Comparison of ENCODE assay signal across 19 mouse cellular contexts in genomic region chr8:82907271-82907670, GRCm38 (mm10). TPM values are rescaled to one million over a fixed set of nuclear protein-coding genes. Genes with fewer than 3 reads are reported as not detected.
DNase-seq lines count a peak whose midpoint lies in the region; ATAC-seq lines count a peak whose summit lies in the region.
"Had no signal": no experiment of that assay in that cellular context is flagged by ENCODE, and none has a peak within 500 bp of the region (broad histone marks: within the 10 kb centered on the region; RNA-seq: fewer than 3 reads in every experiment).

No protein-coding gene starts in this region.

- WGBS in heart, embryonic 13.5 days: 57% methylated on average over 3 of the region's 3 CpGs

- DNase-seq in adrenal gland, postnatal 25 days: peak; percentile 7
- DNase-seq in adrenal gland, adult 18-20 months (ENCODE audit: low spot score in 2 of 2): no peak
- DNase-seq in heart, adult 8-10 months (ENCODE audit: low spot score): no peak
- DNase-seq in urinary bladder, postnatal 36 days (ENCODE audit: low spot score in 2 of 2): no peak
- DNase-seq: cerebellum, adult 11 months; cerebellum, adult 8-10 months; cerebellum, postnatal 14 days; embryo, embryonic 11 days; forebrain, postnatal 0 days; gastrocnemius, postnatal 25 days; heart, adult 18-20 months; kidney, adult 8-10 months had no signal

- ATAC-seq in heart, embryonic 13.5 days (ENCODE audit: extremely low read depth, insufficient number of reproducible peaks, low FRiP score, low TSS enrichment): no peak
- ATAC-seq: forebrain, postnatal 0 days; intestine, embryonic 16.5 days had no signal

- H3K9me3 ChIP-seq in heart, embryonic 13.5 days: no peaks in the 10 kb centered on the region
- H3K9me3 ChIP-seq: embryonic facial prominence, embryonic 12.5 days; forebrain, embryonic 12.5 days; hindbrain, embryonic 15.5 days had no signal

- H3K4me1 ChIP-seq in heart, embryonic 13.5 days: peaks cover 50% of the 10 kb centered on the region
- H3K4me1 ChIP-seq in brown adipose tissue, adult 24 weeks (ENCODE audit: control insufficient read depth, insufficient read depth, insufficient read length, low read length): peaks cover 5% of the 10 kb centered on the region; the same call in 1 of the 2 replicates
- H3K4me1 ChIP-seq: forebrain, embryonic 12.5 days; hindbrain, embryonic 15.5 days had no signal

- peak overlapping the region; percentile 36 for H3K27ac ChIP-seq in heart, embryonic 13.5 days (replicated peaks)
- peak overlapping the region; percentile 27 for H3K27ac ChIP-seq in brown adipose tissue, adult 24 weeks (replicated peaks; ENCODE audit: low read depth, low read length)
- H3K27ac ChIP-seq: embryonic facial prominence, embryonic 12.5 days; forebrain, embryonic 12.5 days; hindbrain, embryonic 15.5 days had no signal

- no peaks in the 10 kb centered on the region for H3K27me3 ChIP-seq in heart, embryonic 13.5 days (replicated peaks)
- H3K27me3 ChIP-seq: embryonic facial prominence, embryonic 12.5 days; forebrain, embryonic 12.5 days; hindbrain, embryonic 15.5 days had no signal

- no peak overlapping the region for H3K4me3 ChIP-seq in heart, embryonic 13.5 days
- H3K4me3 ChIP-seq in brown adipose tissue, adult 24 weeks (ENCODE audit: insufficient read depth, low read depth, low read length): no peak overlapping the region
- H3K4me3 ChIP-seq: embryonic facial prominence, embryonic 12.5 days; forebrain, embryonic 12.5 days; hindbrain, embryonic 15.5 days had no signal

- no peaks in the 10 kb centered on the region for H3K36me3 ChIP-seq in heart, embryonic 13.5 days
- H3K36me3 ChIP-seq: embryonic facial prominence, embryonic 12.5 days; forebrain, embryonic 12.5 days; hindbrain, embryonic 15.5 days had no signal

- no peak overlapping the region for H3K9ac ChIP-seq in heart, embryonic 13.5 days
- H3K9ac ChIP-seq: embryonic facial prominence, embryonic 12.5 days; forebrain, embryonic 12.5 days; forebrain, postnatal 0 days; hindbrain, embryonic 15.5 days had no signal

- H3K4me2 ChIP-seq in heart, embryonic 13.5 days: no peak overlapping the region
- H3K4me2 ChIP-seq: embryonic facial prominence, embryonic 12.5 days; forebrain, embryonic 12.5 days; heart, embryonic 11.5 days; hindbrain, embryonic 15.5 days had no signal

RNA-seq across cellular contexts. Expression of gene Rnf150, which starts 44.1 kb away (rescaled TPM):
- 14.4 and 16.6 TPM in 2 replicates for total RNA-seq in adrenal gland, postnatal 25 days (2021)
- total RNA-seq in adrenal gland, adult 18-20 months (2021): 10 to 100 TPM; 14.8 to 16.3 TPM
- polyA plus RNA-seq in heart, embryonic 13.5 days (2015; fragmentation: Nextera tagmentation; extraction: Ambion mirVana): 0.64 and 0.69 TPM in 2 replicates
- total RNA-seq in heart, adult 8-10 months (2022): 10 to 100 TPM; 10.9 to 16.0 (median 12.9) TPM
- polyA plus RNA-seq in brown adipose tissue, adult 24 weeks (2012; ENCODE audit: insufficient read depth, insufficient read length, missing spikeins): 13.2 and 15.8 TPM in 2 replicates
